Mouse (Mus musculus) MEL (cell line): ENCODE data around the gene Nkiras1. TPM values are rescaled to one million over a fixed set of nuclear protein-coding genes. Genes with fewer than 3 reads are reported as not detected.

Source experiments
- DNase-seq: peaks from one replicate; pipeline ENCODE4 v3.0.0; 2011; ENCODE audit warnings: low read depth, low spot score
- H3K27ac ChIP-seq: 2 replicates; pipeline ENCODE4 v1.5.1; 2012; ENCODE audit warnings: low read depth, mild to moderate bottlenecking, control low read depth, low read length, moderate library complexity; ENCODE audit not compliant: control insufficient read depth
- H3K27me3 ChIP-seq, 2 experiments: fragments of 150-350 bp in 1 of 2; sonication (generic) in 1 of 2; 2 replicates each; pipeline ENCODE4 v1.6.1; 2012; ENCODE audit warnings: low read length in 2 of 2, mild to moderate bottlenecking in 2 of 2, improper control_type of control experiment in 1 of 2, moderate library complexity in 1 of 2; ENCODE audit not compliant: insufficient read depth in 2 of 2, control insufficient read depth in 1 of 2
- H3K36me3 ChIP-seq, 2 experiments: 2 replicates each; pipeline ENCODE4 v1.6.1; 2012 to 2014; ENCODE audit warnings: low read length in 2 of 2, improper control_type of control experiment in 1 of 2, inconsistent platforms in 1 of 2, mild to moderate bottlenecking in 1 of 2; ENCODE audit not compliant: insufficient read depth in 2 of 2, control insufficient read depth in 1 of 2
- H3K4me1 ChIP-seq, 2 experiments: fragments of 150-350 bp in 1 of 2; sonication (generic) in 1 of 2; 2 replicates each; pipeline ENCODE4 v1.6.1; 2012; ENCODE audit warnings: low read length in 2 of 2, improper control_type of control experiment in 1 of 2, mild to moderate bottlenecking in 1 of 2; ENCODE audit not compliant: insufficient read depth in 2 of 2, control insufficient read depth in 1 of 2
- H3K4me3 ChIP-seq, 2 experiments: fragments of 150-350 bp in 1 of 2; sonication (generic) in 1 of 2; 2 replicates each; pipeline ENCODE4 v1.5.1; 2012; ENCODE audit warnings: low read depth in 2 of 2, low read length in 2 of 2, mild to moderate bottlenecking in 2 of 2, moderate library complexity in 2 of 2, control low read depth in 1 of 2, improper control_type of control experiment in 1 of 2; ENCODE audit not compliant: control insufficient read depth in 1 of 2, insufficient read depth in 1 of 2
- H3K79me2 ChIP-seq: 2 replicates; pipeline ENCODE4 v1.6.1; 2012; ENCODE audit warnings: mild to moderate bottlenecking, low read length, moderate library complexity; ENCODE audit not compliant: control insufficient read depth, poor library complexity, insufficient read depth
- H3K9ac ChIP-seq: 2 replicates; pipeline ENCODE4 v1.6.1; 2012; ENCODE audit warnings: low read depth, mild to moderate bottlenecking, control low read depth, low read length, moderate library complexity; ENCODE audit not compliant: control insufficient read depth, poor library complexity, severe bottlenecking
- H3K9me3 ChIP-seq: fragments of 150-350 bp; sonication (generic); replicated peaks from 2 replicates; pipeline ENCODE4 v1.6.1; 2012; ENCODE audit warnings: mild to moderate bottlenecking, low read length, improper control_type of control experiment, moderate library complexity; ENCODE audit not compliant: insufficient read depth
- GABPA ChIP-seq: IDR thresholded peaks from 2 replicates; pipeline ENCODE4 v1.6.1; 2012; ENCODE audit warnings: low read depth, mild to moderate bottlenecking, inconsistent platforms, low read length, improper control_type of control experiment, moderate library complexity
- GATA1 ChIP-seq: IDR thresholded peaks from 2 replicates; pipeline ENCODE4 v1.6.1; 2011; ENCODE audit warnings: low read depth, low read length, improper control_type of control experiment
- KAT2A ChIP-seq: conservative IDR thresholded peaks from 2 replicates; pipeline ENCODE4 v1.6.1; 2012; ENCODE audit warnings: low read depth, low read length, improper control_type of control experiment, inconsistent platforms
- MAFK ChIP-seq: IDR thresholded peaks from 2 replicates; pipeline ENCODE4 v1.6.1; 2011; ENCODE audit warnings: low read depth, mild to moderate bottlenecking, low read length, improper control_type of control experiment, borderline replicate concordance
- MYB ChIP-seq: IDR thresholded peaks from 2 replicates; pipeline ENCODE4 v1.6.1; 2011; ENCODE audit warnings: mild to moderate bottlenecking, low read depth, low read length, improper control_type of control experiment
- MYC ChIP-seq: IDR thresholded peaks from 2 replicates; pipeline ENCODE4 v1.6.1; 2011; ENCODE audit warnings: low read depth, mild to moderate bottlenecking, low read length, improper control_type of control experiment, moderate library complexity
- NELFE ChIP-seq: IDR thresholded peaks from 2 replicates; pipeline ENCODE4 v1.6.1; 2011; ENCODE audit warnings: low read depth, low read length, improper control_type of control experiment
- POLR2AphosphoS5 ChIP-seq: IDR thresholded peaks from 2 replicates; pipeline ENCODE4 v1.6.1; 2012; ENCODE audit warnings: low read depth, borderline replicate concordance, mild to moderate bottlenecking, inconsistent platforms, low read length, moderate library complexity, mixed read lengths
- RAD21 ChIP-seq: IDR thresholded peaks from 2 replicates; pipeline ENCODE4 v1.6.1; 2011; ENCODE audit warnings: mild to moderate bottlenecking, low read depth, low read length, improper control_type of control experiment
- RCOR1 ChIP-seq: IDR thresholded peaks from 2 replicates; pipeline ENCODE4 v1.6.1; 2012; ENCODE audit warnings: low read depth, mild to moderate bottlenecking, inconsistent platforms, low read length, improper control_type of control experiment
- SMC3 ChIP-seq: IDR thresholded peaks from 2 replicates; pipeline ENCODE4 v1.6.1; 2011; ENCODE audit warnings: low read depth, low read length, improper control_type of control experiment
- TAL1 ChIP-seq: IDR thresholded peaks from 2 replicates; pipeline ENCODE4 v1.6.1; 2012; ENCODE audit warnings: mild to moderate bottlenecking, inconsistent platforms, low read length, moderate library complexity, mixed read lengths
- TCF12 ChIP-seq: IDR thresholded peaks from 2 replicates; pipeline ENCODE4 v1.6.1; 2014; ENCODE audit warnings: low read depth, mild to moderate bottlenecking, inconsistent platforms, low read length, improper control_type of control experiment, moderate library complexity
- USF2 ChIP-seq, 2 experiments: IDR thresholded peaks; 2 replicates each; pipeline ENCODE4 v1.6.1; 2011 to 2012; ENCODE audit warnings: improper control_type of control experiment in 2 of 2, low read length in 2 of 2, borderline replicate concordance in 1 of 2, inconsistent platforms in 1 of 2, low read depth in 1 of 2, mild to moderate bottlenecking in 1 of 2; ENCODE audit not compliant: insufficient read depth in 1 of 2
- ZC3H11A ChIP-seq: IDR thresholded peaks from 2 replicates; pipeline ENCODE4 v1.6.1; 2012; ENCODE audit warnings: low read depth, mild to moderate bottlenecking, inconsistent platforms, low read length, improper control_type of control experiment
- ZKSCAN1 ChIP-seq: IDR thresholded peaks from 2 replicates; pipeline ENCODE4 v1.6.1; 2012; ENCODE audit warnings: low read depth, mild to moderate bottlenecking, inconsistent platforms, low read length, improper control_type of control experiment, moderate library complexity
- ZNF384 ChIP-seq: IDR thresholded peaks from 2 replicates; pipeline ENCODE4 v1.6.1; 2012; ENCODE audit warnings: low read depth, mild to moderate bottlenecking, inconsistent platforms, low read length, improper control_type of control experiment
- polyA plus RNA-seq, 2 experiments: library from polyadenylated mRNA; stranded (reverse) in 1 of 2; unstranded in 1 of 2; fragments of >175 nt in 1 of 2; fragments of >200 nt in 1 of 2; gene quantifications; 2 replicates each; pipeline versions ENCODE4 v1.2.1 to v1.2.4; 2012; ENCODE audit warnings: low replicate concordance in 2 of 2, low read depth in 1 of 2; ENCODE audit not compliant: insufficient read length in 2 of 2, insufficient read depth in 1 of 2, missing spikeins in 1 of 2
- total RNA-seq: library from RNA; depleted of rRNA; stranded (reverse); fragments of 300-350 nt; gene quantifications from 2 replicates; pipeline ENCODE4 v1.2.3, GENCODE M21; 2012

Nkiras1 gene
- total and polyA plus RNA-seq, 3 experiments, result 6.8 to 6.9 TPM; not detected in 1

GRCm38 (mm10) chr14:18285476-18285875 is 14.5 kb downstream of the Nkiras1 start:
- Histone ChIP-seq H3K4me3 (no peak overlapping the region), H3K79me2 (peaks cover 5% of the 10 kb centered on the region), H3K9me3 (no peaks in the 10 kb centered on the region), H3K36me3 (peaks cover 8 to 21% of the 10 kb centered on the region in 2 experiments), H3K9ac (no peak overlapping the region), H3K27me3 (no peaks in the 10 kb centered on the region)
- TF ChIP-seq GABPA (no peak), ZKSCAN1 (no peak), ZC3H11A (no peak), MYC (no peak), MAFK (no peak), SMC3 (no peak), TCF12 (no peak), TAL1 (no peak), RAD21 (no peak)
- TF ChIP-seq, all 39 proteins: peak for 0
- DNase-seq, result no peak
- H3K4me1 ChIP-seq, result peaks cover 7 to 8% of the 10 kb centered on the region in 2 experiments; a peak in 3 of 4 replicates
- no peak overlapping the region for H3K27ac ChIP-seq

GRCm38 (mm10) chr14:18286441-18286840 is 15.5 kb downstream of the Nkiras1 start:
- Histone ChIP-seq H3K27ac (no peak overlapping the region), H3K4me1 (peaks cover 7 to 8% of the 10 kb centered on the region in 2 experiments; a peak in 3 of 4 replicates), H3K36me3 (peaks cover 7 to 21% of the 10 kb centered on the region in 2 experiments), H3K9ac (no peak overlapping the region), H3K9me3 (no peaks in the 10 kb centered on the region), H3K4me3 (no peak overlapping the region), H3K79me2 (peaks cover 6% of the 10 kb centered on the region), H3K27me3 (no peaks in the 10 kb centered on the region)
- TF ChIP-seq USF2 (IDR thresholded peaks at IDR 0.05; ENCODE audit: borderline replicate concordance in 1 of 2, insufficient read depth in 1 of 2, low read depth in 1 of 2, low read length in 2 of 2), result no peak
- TF ChIP-seq KAT2A, result no peak
- no peak for TF ChIP-seq ZKSCAN1
- no peak for TF ChIP-seq MAFK
- TF ChIP-seq GATA1, result no peak
- no peak for TF ChIP-seq NELFE
- no peak for TF ChIP-seq RCOR1
- no peak for TF ChIP-seq RAD21
- no peak for TF ChIP-seq POLR2AphosphoS5
- no peak for TF ChIP-seq ZNF384
- TF ChIP-seq MYB, result no peak
- TF ChIP-seq GABPA, result no peak
- DNase-seq, result no peak
